In genomic region chr10:60262386-60262785, GRCm38 (mm10) we compare ENCODE assay signal across 8 mouse cellular contexts. TPM values are rescaled to one million over a fixed set of nuclear protein-coding genes. Genes with fewer than 3 reads are reported as not detected.
DNase-seq lines count a peak whose midpoint lies in the region; ATAC-seq lines count a peak whose summit lies in the region.

No protein-coding gene starts in this region.

- peak; percentile 94 for ATAC-seq in forebrain, embryonic 14.5 days

- H3K9ac ChIP-seq in forebrain, embryonic 14.5 days (ENCODE audit: low read length) = no peak overlapping the region

- no peaks in the 10 kb centered on the region for H3K27me3 ChIP-seq in forebrain, embryonic 14.5 days (replicated peaks; ENCODE audit: control insufficient read depth, insufficient read depth, low read length)

- H3K36me3 ChIP-seq in forebrain, embryonic 14.5 days (ENCODE audit: control insufficient read depth, insufficient read depth, low read length) = no peaks in the 10 kb centered on the region

- 8% methylated on average over 3 of the region's 3 CpGs for WGBS in forebrain, embryonic 14.5 days

- intact Hi-C loops in heart, postnatal 14 days (cut with DNase I) = no loop called here

- H3K4me3 ChIP-seq in forebrain, embryonic 14.5 days (ENCODE audit: low read depth, low read length) = no peak overlapping the region

- DNase-seq in urinary bladder, adult 18-20 months (ENCODE audit: low spot score in 2 of 2) = peak; percentile 39 to 72
- DNase-seq in urinary bladder, adult 2 months (ENCODE audit: low spot score) = no peak
- peak; percentile 93 for DNase-seq in forebrain, embryonic 14.5 days (ENCODE audit: low spot score)
- DNase-seq in heart, postnatal 14 days = peak; percentile 91
- DNase-seq in layer of hippocampus, adult 18-20 months (ENCODE audit: low spot score in 2 of 2) = peak; percentile 64 to 86
- DNase-seq in lung, postnatal 10 days = peak; percentile 93
- peak; percentile 88 for DNase-seq in ovary, postnatal 36 days (ENCODE audit: low spot score)
- DNase-seq in thymus, postnatal 25 days = peak; percentile 85

- H3K27ac ChIP-seq in forebrain, embryonic 14.5 days (ENCODE audit: low read depth, low read length) = peak overlapping the region; percentile 70

- H3K4me2 ChIP-seq in forebrain, embryonic 14.5 days (ENCODE audit: low read length) = no peak overlapping the region

- peaks cover 3% of the 10 kb centered on the region; the same call in 1 of the 2 replicates for H3K4me1 ChIP-seq in forebrain, embryonic 14.5 days (ENCODE audit: control insufficient read depth, insufficient read depth, low read length)

- no peaks in the 10 kb centered on the region for H3K9me3 ChIP-seq in forebrain, embryonic 14.5 days (replicated peaks; ENCODE audit: control insufficient read depth, low read length)

RNA-seq across cellular contexts. Expression of gene Psap, which starts 15.0 kb away (rescaled TPM):
- polyA plus RNA-seq in urinary bladder, adult 2 months (2012; rRNA removed) = 1,531 and 1,599 TPM in 2 replicates
- 164 and 170 TPM in 2 replicates for polyA plus RNA-seq in forebrain, embryonic 14.5 days (2014; fragmentation: Nextera tagmentation; extraction: Ambion mirVana)
- total RNA-seq in heart, postnatal 14 days (2021) = 100 to 1,000 TPM; 904 to 976 TPM
- 1,000 to 10,000 TPM; 1,436 to 1,491 TPM for total RNA-seq in layer of hippocampus, adult 18-20 months (2021)

RNA-seq across cellular contexts. Expression of gene Chst3, which starts 43.3 kb away (rescaled TPM):
- 0.58 and 0.77 TPM in 2 replicates for polyA plus RNA-seq in urinary bladder, adult 2 months (2012; rRNA removed)
- polyA plus RNA-seq in forebrain, embryonic 14.5 days (2014; fragmentation: Nextera tagmentation; extraction: Ambion mirVana) = 0.52 and 0.70 TPM in 2 replicates
- total RNA-seq in heart, postnatal 14 days (2021) = 1 to 10 TPM; 1.2 to 1.4 TPM
- 1 to 10 TPM; 1.2 TPM for total RNA-seq in layer of hippocampus, adult 18-20 months (2021)
